Mouse (Mus musculus) CD4-positive, CD25-positive, alpha-beta regulatory T cell, adult 2 months (primary cell): ENCODE measurements around the gene Brinp1.
"Not testable (repeated sequence)": the region's sequence is repeated elsewhere in the genome, so short reads cannot be mapped to it uniquely, and the experiment has no call there.

Experiments used
- DNase-seq: peaks from one replicate; pipeline ENCODE4 v3.0.0-alpha.2; 2012; ENCODE audit warnings: low read depth, low spot score

The Brinp1 gene

GRCm38 (mm10) chr4:68813997-68814396 is 140.2 kb downstream of the Brinp1 start:
- not testable (repeated sequence) for DNase-seq

- no peak for DNase-seq
Observed at GRCm38 (mm10) chr4:68806502-68806901, 147.7 kb downstream of the Brinp1 start.

- DNase-seq: no peak
Observed at GRCm38 (mm10) chr4:68801923-68802855, 152.0 kb downstream of the Brinp1 start.

- no peak for DNase-seq
Observed at GRCm38 (mm10) chr4:68790003-68790402, 164.2 kb downstream of the Brinp1 start.

GRCm38 (mm10) chr4:68788477-68788999 is 165.7 kb downstream of the Brinp1 start:
- DNase-seq: no peak

GRCm38 (mm10) chr4:68787642-68788041 is 166.6 kb downstream of the Brinp1 start:
- DNase-seq: no peak

GRCm38 (mm10) chr4:68768256-68768655 is 185.9 kb downstream of the Brinp1 start:
- DNase-seq: no peak

- DNase-seq: no peak
Observed at GRCm38 (mm10) chr4:68767393-68767792, 186.8 kb downstream of the Brinp1 start.

- no peak for DNase-seq
Observed at GRCm38 (mm10) chr4:68765772-68766573, 188.2 kb downstream of the Brinp1 start.

- no peak for DNase-seq
Observed at GRCm38 (mm10) chr4:68764937-68765336, 189.3 kb downstream of the Brinp1 start.

GRCm38 (mm10) chr4:68720983-68721382 is 233.2 kb downstream of the Brinp1 start:
- DNase-seq: no peak
